Mouse (Mus musculus) adrenal gland, postnatal 36 days (tissue): ENCODE results near the gene Fancg. TPM values are rescaled to one million over a fixed set of nuclear protein-coding genes. Genes with fewer than 3 reads are reported as not detected.

Source experiments
- DNase-seq, 2 experiments: peaks; one replicate each; pipeline ENCODE4 v3.0.0; 2021; ENCODE audit warnings: mixed read lengths in 1 of 2
- long read RNA-seq, 2 experiments: library from polyadenylated mRNA; stranded (forward); transcript quantifications; one replicate each; pipeline ENCODE4 v2.0.0; 2021; ENCODE audit warnings: borderline sequencing depth in 2 of 2
- total RNA-seq, 2 experiments: library from RNA; stranded (reverse); gene quantifications; 2 replicates each; pipeline ENCODE4 v1.2.3; 2021

The Fancg gene
- 10 to 100 TPM in 1 of 2 experiments, 1 to 10 TPM in 1; 6.3 to 14.2 TPM for total RNA-seq
- long read RNA-seq, experiment 1, partial matches to known transcripts, result 2 of 6 reads
- long read RNA-seq, experiment 1, other reads (novel, unspliced or antisense), result 2 of 6 reads
- long read RNA-seq, experiment 2, partial matches to known transcripts, result 0 of 2 reads
- long read RNA-seq, experiment 2, other reads (novel, unspliced or antisense), result 0 of 2 reads

- DNase-seq, result peak; percentile 89 to 91
Observed at GRCm38 (mm10) chr4:43010161-43011038, at the start of gene Fancg. Gene Fancg (minus strand): TSS chr4:43010506.

GRCm38 (mm10) chr4:43059697-43060096 is 49.4 kb upstream of the Fancg start:
- DNase-seq, result no peak

- DNase-seq, result peak; percentile 97 to 98
Observed at GRCm38 (mm10) chr4:43058753-43059654, 48.7 kb upstream of the Fancg start, which contains the start of gene Unc13b. Gene Unc13b (plus strand): TSS chr4:43058953.

GRCm38 (mm10) chr4:43058392-43058752 is 48.1 kb upstream of the Fancg start:
- no peak for DNase-seq

- no peak for DNase-seq
Observed at GRCm38 (mm10) chr4:43057654-43058053, 47.3 kb upstream of the Fancg start.

- peak in 1 of 2 experiments; percentile 52 for DNase-seq
Observed at GRCm38 (mm10) chr4:43052627-43053026, 42.3 kb upstream of the Fancg start.

GRCm38 (mm10) chr4:43047231-43047630 is 36.9 kb upstream of the Fancg start:
- peak; percentile 61 to 80 for DNase-seq

- DNase-seq, result no peak
Observed at GRCm38 (mm10) chr4:43046607-43047006, 36.3 kb upstream of the Fancg start.

GRCm38 (mm10) chr4:43045659-43046302 is 35.5 kb upstream of the Fancg start, which contains the start of gene Fam214b:
Gene Fam214b (minus strand): TSS chr4:43046220.
- DNase-seq, result peak; percentile 100

- DNase-seq, result peak in 1 of 2 experiments; percentile 20
Observed at GRCm38 (mm10) chr4:43045285-43045658, 35.0 kb upstream of the Fancg start.

GRCm38 (mm10) chr4:43044673-43045072 is 34.4 kb upstream of the Fancg start:
- peak in 1 of 2 experiments; percentile 47 for DNase-seq

GRCm38 (mm10) chr4:43043644-43044357 is 33.5 kb upstream of the Fancg start:
- peak; percentile 75 to 82 for DNase-seq

GRCm38 (mm10) chr4:43040881-43041547 is 30.7 kb upstream of the Fancg start:
- peak; percentile 57 to 73 for DNase-seq

- peak; percentile 99 for DNase-seq
Observed at GRCm38 (mm10) chr4:43040114-43040572, 29.8 kb upstream of the Fancg start.

GRCm38 (mm10) chr4:43039609-43040008 is 29.3 kb upstream of the Fancg start:
- no peak for DNase-seq

- DNase-seq, result peak; percentile 88 to 91
Observed at GRCm38 (mm10) chr4:43038567-43039495, 28.5 kb upstream of the Fancg start.

GRCm38 (mm10) chr4:43037860-43038566 is 27.7 kb upstream of the Fancg start:
- DNase-seq, result peak in 1 of 2 experiments; percentile 26

- DNase-seq, result no peak
Observed at GRCm38 (mm10) chr4:43036356-43036755, 26.1 kb upstream of the Fancg start.
